9 mouse cellular contexts compared by ENCODE assay signal in the genomic region with DNA sequence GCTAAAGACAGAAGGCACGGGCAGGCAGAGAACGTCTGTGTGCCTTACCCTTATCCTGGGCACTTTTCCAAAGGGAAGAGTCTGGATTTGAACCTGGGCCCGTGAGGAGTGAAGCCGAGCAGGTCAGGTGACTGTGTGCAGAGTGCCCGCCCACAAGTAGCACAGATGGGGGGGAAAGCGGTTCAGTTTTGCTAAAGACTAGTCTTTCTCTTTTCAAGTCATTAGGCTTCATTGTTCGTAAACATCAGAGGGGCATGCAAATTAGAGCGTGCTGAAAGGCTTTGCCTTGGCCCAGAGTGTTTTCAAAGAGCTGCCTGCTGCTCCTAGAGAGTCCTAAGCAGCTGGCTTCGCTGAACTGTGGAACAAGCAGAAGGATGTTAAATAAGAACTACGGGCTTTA. TPM values are rescaled to one million over a fixed set of nuclear protein-coding genes. Genes with fewer than 3 reads are reported as not detected.
A peak's percentile ranks its signal among the peaks of the same experiment; 100 is the strongest.
DNase-seq lines count a peak whose midpoint lies in the region; ATAC-seq and TF ChIP-seq lines count a peak whose summit lies in the region.
"Had no signal": no experiment of that assay in that cellular context is flagged by ENCODE, and none has a peak within 500 bp of the region (broad histone marks: within the 10 kb centered on the region; RNA-seq: fewer than 3 reads in every experiment).

No protein-coding gene starts in this region.

- peak; percentile 81 for ATAC-seq in hindbrain, embryonic 12.5 days (ENCODE audit: low FRiP score)
- peak; percentile 86 for ATAC-seq in midbrain, embryonic 12.5 days (ENCODE audit: low FRiP score, low read depth)
- no peak for ATAC-seq in erythroblast, adult 5-6 weeks (replicated peaks; ENCODE audit: low FRiP score, poor library complexity, severe bottlenecking)

- no peak for TF ChIP-seq POLR2A in bone marrow, adult 2 months (IDR thresholded peaks at IDR 0.05; ENCODE audit: borderline replicate concordance, control insufficient read depth, low read depth, low read length)

- H3K27me3 ChIP-seq in hindbrain, embryonic 12.5 days = no peaks in the 10 kb centered on the region
- H3K27me3 ChIP-seq in midbrain, embryonic 12.5 days = no peaks in the 10 kb centered on the region
- H3K27me3 ChIP-seq: heart, embryonic 15.5 days had no signal

- peak overlapping the region; percentile 52 for H3K27ac ChIP-seq in bone marrow, adult 2 months (ENCODE audit: control insufficient read depth, insufficient read depth, low read depth, low read length, poor library complexity)
- peak overlapping the region; percentile 79 for H3K27ac ChIP-seq in hindbrain, embryonic 12.5 days
- H3K27ac ChIP-seq in midbrain, embryonic 12.5 days (replicated peaks) = peak overlapping the region; percentile 83
- H3K27ac ChIP-seq: heart, embryonic 15.5 days had no signal

- no peak for TF ChIP-seq CTCF in bone marrow, adult 2 months (IDR thresholded peaks at IDR 0.05; ENCODE audit: control insufficient read depth, insufficient read depth, low read length)

- H3K36me3 ChIP-seq in hindbrain, embryonic 12.5 days = no peaks in the 10 kb centered on the region
- H3K36me3 ChIP-seq in midbrain, embryonic 12.5 days = peaks cover 24% of the 10 kb centered on the region

- no peak overlapping the region for H3K4me3 ChIP-seq in bone marrow, adult 2 months (replicated peaks; ENCODE audit: control insufficient read depth, low read depth, low read length)
- H3K4me3 ChIP-seq in hindbrain, embryonic 12.5 days = no peak overlapping the region
- H3K4me3 ChIP-seq in midbrain, embryonic 12.5 days = no peak overlapping the region
- H3K4me3 ChIP-seq: heart, embryonic 15.5 days had no signal

- no peak overlapping the region for H3K9ac ChIP-seq in hindbrain, embryonic 12.5 days
- H3K9ac ChIP-seq in midbrain, embryonic 12.5 days (replicated peaks) = no peak overlapping the region
- H3K9ac ChIP-seq: heart, embryonic 15.5 days had no signal

- DNase-seq in ES-CJ7 (ENCODE audit: low read depth, low spot score) = peak; percentile 90
- DNase-seq in thymus, postnatal 36 days = no peak
- DNase-seq in kidney, adult 18-20 months = no peak
- DNase-seq in urinary bladder, adult 18-20 months (ENCODE audit: low spot score in 2 of 2) = no peak

- no peak overlapping the region for H3K4me2 ChIP-seq in hindbrain, embryonic 12.5 days (replicated peaks)
- no peak overlapping the region for H3K4me2 ChIP-seq in midbrain, embryonic 12.5 days (replicated peaks)
- H3K4me2 ChIP-seq: heart, embryonic 15.5 days had no signal

- 75% methylated on average over 10 of the region's 10 CpGs for WGBS in bone marrow, adult 2 months
- WGBS in hindbrain, embryonic 12.5 days = 13% methylated on average over 10 of the region's 10 CpGs
- WGBS in midbrain, embryonic 12.5 days = 6% methylated on average over 10 of the region's 10 CpGs

- peaks cover 8% of the 10 kb centered on the region for H3K4me1 ChIP-seq in bone marrow, adult 2 months (ENCODE audit: control insufficient read depth, insufficient read depth, low read length)
- H3K4me1 ChIP-seq in hindbrain, embryonic 12.5 days = peaks cover 41% of the 10 kb centered on the region
- H3K4me1 ChIP-seq in midbrain, embryonic 12.5 days = peaks cover 56% of the 10 kb centered on the region

- H3K9me3 ChIP-seq in hindbrain, embryonic 12.5 days (replicated peaks) = no peaks in the 10 kb centered on the region
- H3K9me3 ChIP-seq in midbrain, embryonic 12.5 days = no peaks in the 10 kb centered on the region
- H3K9me3 ChIP-seq: heart, embryonic 15.5 days had no signal

RNA-seq across cellular contexts. Expression of gene Heg1, which starts 50.4 kb away (rescaled TPM):
- 10.0 and 10.1 TPM in 2 replicates for polyA plus RNA-seq in bone marrow, adult 2 months (2011; ENCODE audit: insufficient read depth, insufficient read length, low replicate concordance, missing spikeins)
- polyA plus RNA-seq in hindbrain, embryonic 12.5 days (2016; fragmentation: Nextera tagmentation; extraction: Ambion mirVana) = 21.3 and 22.9 TPM in 2 replicates
- 34.1 and 39.9 TPM in 2 replicates for polyA plus RNA-seq in midbrain, embryonic 12.5 days (2016; fragmentation: Nextera tagmentation; extraction: Ambion mirVana)
- 3.7 and 7.5 TPM in 2 replicates for total RNA-seq in erythroblast, adult 5-6 weeks (2015; ENCODE audit: low replicate concordance)
- 2.4 and 6.4 TPM in 2 replicates for total RNA-seq in erythroblast, adult 5-6 weeks (2017; ENCODE audit: low replicate concordance)

RNA-seq across cellular contexts. Expression of gene Muc13, which starts 59.3 kb away (rescaled TPM):
- 5.4 and 6.4 TPM in 2 replicates for polyA plus RNA-seq in bone marrow, adult 2 months (2011; ENCODE audit: insufficient read depth, insufficient read length, low replicate concordance, missing spikeins)
- polyA plus RNA-seq in hindbrain, embryonic 12.5 days (2016; fragmentation: Nextera tagmentation; extraction: Ambion mirVana) = 0.12 TPM in 1 of 2 replicates, not detected in the other
- 0.08 and 0.10 TPM in 2 replicates for polyA plus RNA-seq in midbrain, embryonic 12.5 days (2016; fragmentation: Nextera tagmentation; extraction: Ambion mirVana)
- 7.9 and 9.2 TPM in 2 replicates for total RNA-seq in erythroblast, adult 5-6 weeks (2015; ENCODE audit: low replicate concordance)
- 4.4 and 6.6 TPM in 2 replicates for total RNA-seq in erythroblast, adult 5-6 weeks (2017; ENCODE audit: low replicate concordance)
